Mouse (Mus musculus): Measurements from ENCODE around the gene Ank3. TPM values are rescaled to one million over a fixed set of nuclear protein-coding genes. Genes with fewer than 3 reads are reported as not detected.

The Ank3 gene
- total RNA-seq, 2 experiments from 2014 or later: 0.77 TPM; not detected in 1

- ATAC-seq (replicated peaks; ENCODE audit: low FRiP score, poor library complexity, severe bottlenecking): no peak
Observed at GRCm38 (mm10) chr10:69731863-69732262, 333.3 kb downstream of the Ank3 start.

- no peak for ATAC-seq (replicated peaks; ENCODE audit: low FRiP score, poor library complexity, severe bottlenecking)
Observed at GRCm38 (mm10) chr10:69736241-69736640, 337.7 kb downstream of the Ank3 start.

DNA sequence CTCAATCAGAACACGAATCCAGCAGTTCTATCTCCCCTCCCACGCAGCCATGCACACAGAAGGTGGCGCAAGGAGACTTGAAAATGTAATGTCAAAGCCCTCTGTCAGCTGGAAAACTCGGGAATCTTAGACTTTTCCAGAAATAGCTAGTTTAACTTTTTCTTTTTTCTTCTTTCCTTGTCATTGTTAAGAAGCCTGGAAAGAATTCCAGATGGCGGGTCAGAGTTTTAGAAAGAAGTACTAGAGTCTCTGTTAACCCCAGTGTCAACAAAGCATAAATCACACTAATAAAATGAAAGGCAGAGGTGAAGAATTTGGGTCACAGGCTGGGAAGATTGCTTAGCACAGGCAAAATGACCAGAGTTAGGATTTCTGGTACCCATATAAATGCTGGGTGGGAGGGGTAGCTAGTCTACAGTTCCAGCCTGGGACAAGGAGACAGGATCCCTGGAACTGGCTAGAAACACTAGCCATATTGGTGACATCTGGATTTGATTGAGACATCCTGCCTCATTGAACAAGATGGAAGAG is 340.2 kb downstream of the Ank3 start:
- no peak for ATAC-seq (replicated peaks; ENCODE audit: low FRiP score, poor library complexity, severe bottlenecking)

GRCm38 (mm10) chr10:69742528-69742927 is 344.0 kb downstream of the Ank3 start:
- ATAC-seq (replicated peaks; ENCODE audit: low FRiP score, poor library complexity, severe bottlenecking): no peak

GRCm38 (mm10) chr10:69744181-69744580 is 345.6 kb downstream of the Ank3 start:
- no peak for ATAC-seq (replicated peaks; ENCODE audit: low FRiP score, poor library complexity, severe bottlenecking)

- no peak for ATAC-seq (replicated peaks; ENCODE audit: low FRiP score, poor library complexity, severe bottlenecking)
Observed at GRCm38 (mm10) chr10:69744871-69745270, 346.3 kb downstream of the Ank3 start.

DNA sequence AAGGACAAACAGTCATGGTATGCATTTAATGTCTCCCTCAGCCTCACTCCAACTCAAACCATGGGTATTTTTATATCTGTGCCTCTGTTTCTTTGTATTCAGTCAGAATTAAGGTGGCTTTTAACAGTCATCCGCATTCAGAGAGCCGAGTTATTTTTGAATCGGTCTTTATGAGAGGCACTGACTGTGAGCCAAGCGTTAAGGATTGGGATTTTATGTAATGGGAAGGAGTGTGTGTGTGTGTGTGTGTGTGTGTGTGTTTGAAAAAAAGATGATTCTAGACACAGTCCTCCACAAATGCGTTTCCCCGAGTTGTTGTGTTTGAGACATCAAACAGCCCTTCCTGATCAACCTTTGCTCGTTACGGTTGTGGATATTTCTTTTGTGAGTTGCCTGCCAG is 347.7 kb downstream of the Ank3 start:
- ATAC-seq (replicated peaks; ENCODE audit: low FRiP score, poor library complexity, severe bottlenecking): no peak

DNA sequence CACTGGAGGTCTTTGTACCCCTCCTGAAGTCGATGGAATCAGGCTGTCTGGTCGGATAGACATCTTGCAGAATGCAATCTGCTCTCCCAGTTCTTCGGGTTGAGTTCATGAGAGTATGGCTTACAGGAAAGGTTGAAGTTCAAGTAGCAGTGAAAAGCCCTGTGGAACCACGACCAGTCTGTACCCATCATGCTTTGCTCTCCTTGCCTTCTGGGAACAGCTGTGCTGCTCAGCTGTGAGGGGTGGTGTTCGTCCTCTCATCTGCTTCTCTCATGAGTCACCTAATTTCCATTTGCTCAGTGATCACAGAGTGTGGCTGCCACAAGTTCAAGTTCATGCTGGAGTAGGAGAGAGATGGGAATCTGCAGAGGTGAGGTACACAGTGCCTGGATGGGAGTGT is 348.2 kb downstream of the Ank3 start:
- no peak for ATAC-seq (replicated peaks; ENCODE audit: low FRiP score, poor library complexity, severe bottlenecking)

DNA sequence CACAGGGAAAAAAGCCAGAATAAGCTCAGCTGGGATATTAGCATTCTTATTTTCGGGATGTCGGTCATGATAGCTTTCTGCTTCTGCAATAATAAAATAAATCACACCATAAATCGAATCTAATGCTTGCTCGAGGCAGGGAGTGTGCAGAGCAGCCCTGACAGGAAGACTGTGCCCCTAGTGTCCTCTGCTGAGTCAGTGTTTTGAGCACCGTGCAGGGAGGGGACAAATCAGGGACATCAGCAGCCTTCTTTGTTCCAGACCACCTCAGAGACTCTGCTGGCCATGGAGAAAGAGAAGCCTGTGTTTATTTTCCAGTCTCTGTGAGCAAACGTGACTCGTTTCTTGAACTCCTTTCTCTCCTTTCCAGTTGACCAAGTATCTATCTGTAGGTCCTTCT is 352.8 kb downstream of the Ank3 start:
- no peak for ATAC-seq (replicated peaks; ENCODE audit: low FRiP score, poor library complexity, severe bottlenecking)

DNA sequence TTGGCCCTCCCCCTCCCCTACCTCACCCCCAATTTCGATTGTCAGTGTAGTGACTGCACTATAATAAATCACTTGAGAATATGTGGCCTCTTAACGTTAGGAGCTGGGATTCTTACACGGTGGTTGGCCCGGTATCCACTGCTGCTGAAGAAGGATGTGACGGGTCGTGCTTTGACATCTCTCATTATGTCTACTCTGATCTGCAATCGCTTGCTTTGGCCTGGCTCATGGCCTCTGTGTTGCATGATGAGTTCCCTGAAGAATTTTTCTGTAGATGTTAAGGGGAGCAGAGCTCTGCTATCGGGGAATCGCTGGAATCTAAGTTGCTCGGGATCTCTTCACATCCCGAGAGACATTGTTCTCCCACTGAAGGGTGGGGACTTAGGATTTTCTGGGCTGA is 354.9 kb downstream of the Ank3 start:
- no peak for ATAC-seq (replicated peaks; ENCODE audit: low FRiP score, poor library complexity, severe bottlenecking)

DNA sequence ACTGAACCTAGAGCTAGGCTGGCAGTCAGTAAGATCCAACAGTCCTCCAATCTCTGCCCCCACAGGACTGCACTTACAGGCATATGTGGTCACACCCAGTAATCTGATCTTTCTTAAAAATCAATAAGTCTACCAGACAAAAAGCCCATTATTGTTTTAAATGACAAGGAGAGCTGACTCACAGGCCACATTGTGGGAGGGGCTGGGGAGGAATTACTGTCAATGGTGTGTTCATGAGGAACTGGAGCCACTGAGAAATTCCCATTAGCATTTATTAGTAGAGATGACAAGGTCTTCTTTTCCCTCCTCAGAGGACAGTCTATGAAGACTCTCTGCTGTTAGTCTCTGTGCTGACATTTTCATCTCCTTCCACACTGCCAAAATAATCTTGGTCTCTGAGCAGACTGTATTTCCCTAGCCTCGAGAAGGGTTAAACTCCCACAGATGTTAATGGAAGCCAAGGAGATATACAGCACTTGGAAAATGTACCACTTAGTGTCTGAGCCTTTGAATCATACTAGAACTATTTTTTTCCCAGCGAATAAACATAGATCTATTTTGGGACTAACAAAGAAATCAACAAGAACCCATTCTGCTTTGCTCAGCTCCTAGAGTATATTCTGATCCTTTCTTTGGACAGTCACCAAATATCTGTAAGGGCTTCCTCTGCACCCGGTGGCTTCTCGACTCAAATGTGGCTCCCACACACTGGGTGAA is 358.5 kb downstream of the Ank3 start:
- ATAC-seq (replicated peaks; ENCODE audit: low FRiP score, poor library complexity, severe bottlenecking): no peak

DNA sequence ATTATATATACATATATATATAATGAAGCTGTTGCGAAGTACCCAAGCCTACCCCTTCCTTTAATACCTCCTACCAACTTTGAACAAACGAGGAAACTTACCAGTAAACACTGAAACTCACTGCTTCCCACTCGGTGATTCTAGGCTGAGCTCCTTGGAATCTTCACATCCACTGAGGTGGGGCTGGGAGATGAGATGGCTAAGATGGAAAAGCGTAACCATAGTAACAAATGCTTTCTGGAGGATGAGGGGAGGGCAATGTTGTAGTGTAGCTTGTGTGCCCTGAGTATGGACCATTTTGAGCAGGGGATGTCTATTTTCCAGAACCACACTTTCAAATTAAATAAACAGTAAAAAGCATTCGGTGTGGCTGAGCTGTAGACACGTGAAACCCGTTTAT is 364.4 kb downstream of the Ank3 start:
- ATAC-seq (replicated peaks; ENCODE audit: low FRiP score, poor library complexity, severe bottlenecking): no peak

GRCm38 (mm10) chr10:69764402-69764801 is 365.8 kb downstream of the Ank3 start:
- ATAC-seq (replicated peaks; ENCODE audit: low FRiP score, poor library complexity, severe bottlenecking): no peak

GRCm38 (mm10) chr10:69777065-69777645 is 378.6 kb downstream of the Ank3 start:
- ATAC-seq (replicated peaks; ENCODE audit: low FRiP score, poor library complexity, severe bottlenecking): no peak

DNA sequence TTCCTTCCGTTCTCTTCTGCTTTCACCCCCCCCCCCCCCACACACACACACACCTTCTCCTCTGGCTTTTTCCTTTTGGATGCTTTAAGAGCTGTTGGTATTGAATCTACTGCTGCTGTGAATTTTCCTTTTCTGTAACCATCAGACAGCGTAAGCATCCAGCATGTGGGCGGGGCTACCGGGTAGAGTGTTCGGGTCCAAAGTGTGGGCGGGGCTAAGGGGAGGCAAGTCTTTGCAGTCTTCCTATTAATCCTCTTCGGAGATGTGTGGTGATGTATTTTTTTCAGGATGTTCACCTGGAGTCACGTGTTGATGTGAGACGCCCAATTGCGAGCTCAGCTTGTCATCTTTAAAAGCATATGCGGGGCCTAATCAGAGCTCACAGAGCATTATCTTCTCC is 379.2 kb downstream of the Ank3 start:
- ATAC-seq (replicated peaks; ENCODE audit: low FRiP score, poor library complexity, severe bottlenecking): no peak

DNA sequence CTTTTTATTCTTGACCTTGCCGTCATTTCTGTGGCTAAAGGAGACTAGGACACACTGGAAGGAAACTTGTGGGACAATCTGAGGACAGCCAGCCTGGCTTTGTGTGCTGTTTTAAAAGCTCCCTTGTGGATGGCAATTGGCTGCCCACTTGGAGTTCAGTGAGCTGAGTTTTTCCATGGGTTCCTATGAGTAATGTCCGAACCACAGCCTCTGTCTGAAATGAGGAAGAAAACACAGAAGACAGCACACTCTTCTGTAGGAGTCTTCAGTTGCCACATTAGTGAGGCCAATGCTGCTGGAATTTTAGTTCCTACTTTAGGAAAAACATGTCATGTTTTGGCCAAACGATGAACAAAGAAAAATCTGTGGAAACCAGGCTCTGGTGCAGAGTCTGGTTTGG is 380.7 kb downstream of the Ank3 start:
- ATAC-seq (replicated peaks; ENCODE audit: low FRiP score, poor library complexity, severe bottlenecking): no peak

GRCm38 (mm10) chr10:69781491-69781890 is 382.9 kb downstream of the Ank3 start:
- no peak for ATAC-seq (replicated peaks; ENCODE audit: low FRiP score, poor library complexity, severe bottlenecking)

GRCm38 (mm10) chr10:69785235-69785634 is 386.7 kb downstream of the Ank3 start:
- no peak for ATAC-seq (replicated peaks; ENCODE audit: low FRiP score, poor library complexity, severe bottlenecking)

DNA sequence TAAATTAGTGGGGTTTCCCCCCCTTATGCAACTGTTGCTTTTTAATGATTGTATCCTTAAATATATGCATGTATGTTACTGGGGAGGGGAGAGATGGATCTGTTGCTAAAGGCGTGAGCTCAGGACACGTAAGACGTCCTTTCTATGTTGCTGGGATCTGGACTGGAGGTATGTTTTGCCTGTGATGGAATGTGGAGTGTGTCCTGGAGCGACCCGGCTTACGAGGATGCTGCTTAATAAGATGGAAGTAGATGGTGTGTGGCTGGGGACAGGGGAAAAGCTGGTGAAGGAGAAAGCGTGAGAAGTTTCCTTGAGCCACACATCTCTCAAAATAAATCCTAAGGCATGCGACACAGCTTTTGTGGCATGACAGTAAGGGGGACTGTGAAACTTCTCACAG is 387.1 kb downstream of the Ank3 start:
- no peak for ATAC-seq (replicated peaks; ENCODE audit: low FRiP score, poor library complexity, severe bottlenecking)

DNA sequence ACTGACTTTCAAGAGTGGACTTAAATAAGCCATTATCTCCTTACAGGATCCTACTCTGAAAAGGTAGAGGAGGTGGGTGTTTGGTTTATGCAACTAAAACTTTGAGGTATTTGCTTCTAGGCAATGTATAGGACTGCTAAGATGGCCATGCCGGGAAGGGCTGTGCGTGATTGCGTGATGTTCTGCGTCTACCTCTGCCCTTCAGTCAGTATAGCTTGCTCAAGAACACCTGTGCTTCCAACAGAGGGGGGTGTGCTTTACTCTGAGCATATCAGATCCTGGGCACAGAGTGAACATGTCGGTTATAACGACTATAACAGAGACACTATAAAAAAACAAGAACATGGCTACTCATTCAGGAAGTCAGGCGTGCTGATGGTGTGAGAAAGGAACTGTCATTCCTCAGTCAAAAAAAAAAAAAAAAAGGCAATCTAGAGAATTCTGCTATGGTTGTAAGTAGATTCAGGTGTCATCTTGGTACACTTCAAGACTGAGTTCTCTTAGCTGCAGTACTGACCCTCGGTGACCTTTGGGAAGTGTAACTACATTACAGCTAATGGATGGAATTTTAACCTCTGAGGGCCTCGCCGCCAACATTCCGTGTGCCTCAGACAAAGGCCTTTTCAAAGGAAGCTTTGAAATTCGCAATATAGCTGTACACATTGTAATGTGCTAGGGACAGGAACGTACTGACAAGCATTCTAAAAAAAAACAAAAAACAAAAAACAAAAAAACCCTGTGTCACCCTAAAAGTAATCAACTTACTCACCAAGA is 387.8 kb downstream of the Ank3 start:
- ATAC-seq (replicated peaks; ENCODE audit: low FRiP score, poor library complexity, severe bottlenecking): no peak

GRCm38 (mm10) chr10:69787379-69787778 is 388.8 kb downstream of the Ank3 start:
- no peak for ATAC-seq (replicated peaks; ENCODE audit: low FRiP score, poor library complexity, severe bottlenecking)

All from erythroblast, adult 5-6 weeks (primary cell).